Mouse (Mus musculus): ENCODE data around the gene Ccnd3. TPM values are rescaled to one million over a fixed set of nuclear protein-coding genes. Genes with fewer than 3 reads are reported as not detected.
A peak's percentile ranks its signal among the peaks of the same experiment; 100 is the strongest.

Gene Ccnd3
- polyA plus RNA-seq, 1 experiment from 2014 or later, result 402 TPM

DNA sequence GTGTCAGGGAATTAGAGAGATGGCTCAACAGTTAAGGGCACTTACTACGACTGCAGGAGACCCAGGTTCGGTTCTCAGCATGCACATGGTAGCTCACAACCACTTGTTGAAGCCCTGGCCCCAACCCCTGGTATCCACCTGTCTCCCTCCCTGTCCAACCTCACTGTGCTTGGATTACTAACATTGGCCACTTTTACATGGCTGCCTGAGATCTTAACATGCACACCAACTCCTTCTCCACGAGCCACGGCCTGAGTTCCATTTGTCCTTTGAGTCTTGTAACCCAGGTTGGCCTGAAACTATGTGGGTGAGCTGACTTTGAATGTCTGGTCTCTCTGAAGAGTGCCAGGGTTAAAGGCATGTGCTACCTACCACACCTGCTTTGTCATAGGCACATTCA lies 1.8 kb downstream of the Ccnd3 start:
- 79% methylated on average over 4 of the region's 4 CpGs for WGBS
- no peak for ATAC-seq (ENCODE audit: low FRiP score, low read depth)
- peaks cover 53% of the 10 kb centered on the region for H3K4me1 ChIP-seq

DNA sequence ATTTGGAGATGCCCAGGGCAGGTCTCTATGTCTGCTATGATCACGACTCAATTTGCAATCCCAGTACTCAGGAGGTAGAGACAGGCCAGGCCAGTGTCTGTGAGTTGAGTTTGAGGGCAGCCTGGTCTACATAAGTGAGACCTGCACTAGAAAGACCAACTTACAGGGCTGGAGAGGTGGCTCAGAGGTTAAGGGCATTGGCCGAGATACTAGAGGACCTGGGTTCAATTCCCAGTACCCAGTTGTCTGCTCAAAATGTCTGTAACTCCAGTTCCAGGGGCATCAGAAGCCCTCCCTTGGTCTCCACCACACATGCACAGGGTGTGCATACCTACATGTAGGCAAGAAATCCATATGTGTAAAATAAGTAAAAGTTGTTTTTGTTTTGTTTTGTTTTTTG lies 2.7 kb downstream of the Ccnd3 start:
- ATAC-seq (ENCODE audit: low FRiP score, low read depth), result no peak
- H3K4me2 ChIP-seq (replicated peaks), result peak overlapping the region; percentile 57
- 86% methylated on average over 2 of the region's 2 CpGs for WGBS
- H3K36me3 ChIP-seq, result no peaks in the 10 kb centered on the region
- no peak overlapping the region for H3K4me3 ChIP-seq
- no peak overlapping the region for H3K9ac ChIP-seq
- no peaks in the 10 kb centered on the region for H3K9me3 ChIP-seq
- H3K4me1 ChIP-seq, result peaks cover 57% of the 10 kb centered on the region
- H3K27ac ChIP-seq, result peak overlapping the region; percentile 91; the same call in 1 of the 2 replicates
- H3K27me3 ChIP-seq, result no peaks in the 10 kb centered on the region

More for the DNA sequence above, 1.8 kb downstream of the Ccnd3 start:
- H3K9ac ChIP-seq, result no peak overlapping the region
- no peaks in the 10 kb centered on the region for H3K27me3 ChIP-seq
- no peak overlapping the region for H3K27ac ChIP-seq
- H3K4me3 ChIP-seq, result no peak overlapping the region
- no peak overlapping the region for H3K4me2 ChIP-seq (replicated peaks)
- H3K9me3 ChIP-seq, result no peaks in the 10 kb centered on the region
- no peaks in the 10 kb centered on the region for H3K36me3 ChIP-seq

GRCm38 (mm10) chr17:47508012-47508608 lies 3.3 kb downstream of the Ccnd3 start:
- Histone ChIP-seq H3K4me1 (peaks cover 60% of the 10 kb centered on the region), H3K36me3 (no peaks in the 10 kb centered on the region), H3K9me3 (no peaks in the 10 kb centered on the region), H3K27me3 (no peaks in the 10 kb centered on the region), H3K4me3 (peak overlapping the region; percentile 22), H3K4me2 (replicated peaks) (peak overlapping the region; percentile 57), H3K9ac (no peak overlapping the region), H3K27ac (peak overlapping the region; percentile 91)
- ATAC-seq (ENCODE audit: low FRiP score, low read depth), result peak; percentile 72
- WGBS, result 26% methylated on average over 12 of the region's 12 CpGs

DNA sequence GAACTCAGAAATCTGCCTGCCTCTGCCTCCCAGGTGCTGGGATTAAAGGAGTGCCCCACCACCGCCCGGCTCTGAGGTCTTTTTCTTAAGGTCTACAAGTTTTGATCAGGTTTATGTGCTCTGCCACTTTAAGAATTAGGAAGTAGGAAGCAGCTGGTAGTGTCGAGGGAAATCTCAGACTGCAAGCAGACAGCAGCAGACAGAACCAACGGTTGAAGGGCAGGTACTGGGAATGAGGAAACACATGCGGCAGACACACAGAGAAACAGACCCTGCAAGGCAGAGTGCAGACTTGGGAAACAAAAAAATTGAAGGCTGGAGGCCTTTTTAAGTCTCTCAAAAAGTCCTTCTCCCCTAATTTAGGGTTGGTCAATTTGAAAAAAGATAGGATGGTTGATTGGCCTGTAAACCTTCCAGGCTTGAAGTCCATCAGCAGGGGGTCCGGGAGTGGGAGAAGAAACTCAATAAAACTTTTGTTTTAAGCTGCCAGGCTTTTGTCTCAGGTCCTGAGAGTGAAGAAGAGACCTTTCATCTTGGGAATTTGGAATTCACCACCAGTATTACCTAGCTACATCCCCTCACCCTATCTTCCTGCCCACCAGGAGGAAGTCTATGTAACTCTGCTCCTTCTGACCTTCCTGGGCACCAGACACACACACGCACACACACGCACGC lies 4.3 kb downstream of the Ccnd3 start:
- Histone ChIP-seq H3K4me1 (peaks cover 67% of the 10 kb centered on the region), H3K9ac (no peak overlapping the region), H3K4me2 (replicated peaks) (no peak overlapping the region), H3K27ac (no peak overlapping the region; the same call in 1 of the 2 replicates), H3K4me3 (no peak overlapping the region), H3K36me3 (no peaks in the 10 kb centered on the region), H3K27me3 (no peaks in the 10 kb centered on the region), H3K9me3 (no peaks in the 10 kb centered on the region)
- no peak for ATAC-seq (ENCODE audit: low FRiP score, low read depth)
- WGBS, result 52% methylated on average over 9 of the region's 9 CpGs

- Histone ChIP-seq H3K9ac (no peak overlapping the region; the same call in 1 of the 2 replicates), H3K4me2 (replicated peaks) (peak overlapping the region; percentile 54), H3K27ac (peak overlapping the region; percentile 71), H3K4me3 (peak overlapping the region; percentile 28), H3K27me3 (no peaks in the 10 kb centered on the region), H3K9me3 (no peaks in the 10 kb centered on the region), H3K36me3 (no peaks in the 10 kb centered on the region; the same call in 1 of the 2 replicates), H3K4me1 (peaks cover 46% of the 10 kb centered on the region)
- WGBS, result 11% methylated on average over 25 of the region's 25 CpGs
- ATAC-seq (ENCODE audit: low FRiP score, low read depth), result peak; percentile 90
Observed at GRCm38 (mm10) chr17:47511111-47512020, 6.5 kb downstream of the Ccnd3 start.

DNA sequence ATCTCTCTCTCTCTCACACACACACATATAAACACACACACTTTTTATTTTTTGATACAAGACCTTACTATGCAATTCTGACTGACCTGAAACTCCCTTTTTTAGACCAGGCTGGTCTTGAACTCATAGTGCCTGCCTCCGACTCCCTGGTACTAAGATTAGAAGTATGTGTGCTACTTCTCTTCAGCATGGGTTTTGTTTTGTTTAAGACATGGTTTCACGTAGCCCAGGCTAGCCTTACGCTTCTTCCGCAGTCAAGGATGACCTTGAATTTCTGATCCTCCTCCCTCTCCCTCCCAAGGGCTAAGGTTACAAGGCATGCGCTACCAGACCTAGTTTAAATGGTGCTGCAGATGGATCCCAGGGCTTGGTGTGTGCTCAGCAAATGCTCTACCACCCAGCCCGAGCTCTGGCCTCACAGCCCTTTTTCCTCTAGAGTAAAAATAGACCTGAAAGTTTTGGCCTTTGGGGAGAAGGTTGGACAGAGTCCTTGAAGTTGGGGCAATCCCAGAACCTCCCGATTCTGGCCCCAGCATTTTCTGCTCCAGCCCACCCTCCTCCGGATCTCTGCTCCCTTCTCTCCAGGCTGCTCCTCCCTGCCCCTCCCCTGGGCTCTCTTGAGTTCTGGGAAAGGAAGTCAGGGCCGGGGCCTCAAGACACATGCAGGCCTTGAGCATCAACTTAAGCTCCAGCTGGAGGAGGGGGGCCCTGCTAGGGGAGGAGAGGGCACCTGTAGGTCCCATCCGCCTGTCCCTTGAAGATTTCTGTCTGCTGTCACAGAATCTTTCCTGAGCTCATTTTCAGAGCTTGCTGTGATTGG lies 8.3 kb downstream of the Ccnd3 start:
- 61% methylated on average over 10 of the region's 10 CpGs for WGBS
- Histone ChIP-seq H3K9ac (0 out of 2 replicates have a peak overlapping the region, but pooled peaks have one; percentile 19), H3K27me3 (no peaks in the 10 kb centered on the region), H3K27ac (peak overlapping the region; percentile 10; the same call in 1 of the 2 replicates), H3K4me3 (no peak overlapping the region), H3K4me1 (peaks cover 45% of the 10 kb centered on the region), H3K4me2 (replicated peaks) (no peak overlapping the region), H3K36me3 (no peaks in the 10 kb centered on the region; the same call in 1 of the 2 replicates), H3K9me3 (no peaks in the 10 kb centered on the region)
- ATAC-seq (ENCODE audit: low FRiP score, low read depth), result no peak

GRCm38 (mm10) chr17:47515180-47515844 lies 10.5 kb downstream of the Ccnd3 start:
- no peaks in the 10 kb centered on the region for H3K9me3 ChIP-seq
- H3K27me3 ChIP-seq, result no peaks in the 10 kb centered on the region
- H3K4me2 ChIP-seq (replicated peaks), result no peak overlapping the region
- no peak for ATAC-seq (ENCODE audit: low FRiP score, low read depth)
- 80% methylated on average over 7 of the region's 7 CpGs for WGBS
- H3K9ac ChIP-seq, result no peak overlapping the region
- no peaks in the 10 kb centered on the region; the same call in 1 of the 2 replicates for H3K36me3 ChIP-seq
- no peak overlapping the region for H3K4me3 ChIP-seq
- no peak overlapping the region for H3K27ac ChIP-seq
- H3K4me1 ChIP-seq, result peaks cover 47% of the 10 kb centered on the region

DNA sequence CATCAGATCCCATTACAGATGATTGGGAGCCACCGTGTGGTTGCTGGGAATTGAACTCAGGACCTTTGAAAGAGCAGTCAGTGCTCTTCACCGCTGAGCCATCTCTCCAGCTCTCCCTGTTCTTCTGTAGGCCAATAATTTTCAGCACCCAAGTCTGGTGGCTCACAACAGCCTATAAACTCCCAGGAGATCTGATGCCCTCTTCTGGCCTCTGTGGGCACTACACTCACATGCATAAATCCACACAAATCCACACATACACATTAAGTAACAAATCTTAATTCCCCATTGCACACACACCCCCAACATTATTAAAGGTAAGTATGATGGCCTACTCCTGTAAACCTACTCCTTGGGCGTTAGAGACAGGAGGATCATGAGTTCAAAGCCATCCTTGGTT lies 11.4 kb downstream of the Ccnd3 start:
- no peak overlapping the region for H3K9ac ChIP-seq
- no peaks in the 10 kb centered on the region for H3K9me3 ChIP-seq
- H3K4me2 ChIP-seq (replicated peaks), result no peak overlapping the region
- H3K27me3 ChIP-seq, result no peaks in the 10 kb centered on the region
- 92% methylated on average over 3 of the region's 3 CpGs for WGBS
- peaks cover 42% of the 10 kb centered on the region for H3K4me1 ChIP-seq
- H3K36me3 ChIP-seq, result no peaks in the 10 kb centered on the region; the same call in 1 of the 2 replicates
- no peak for ATAC-seq (ENCODE audit: low FRiP score, low read depth)
- no peak overlapping the region for H3K27ac ChIP-seq
- no peak overlapping the region for H3K4me3 ChIP-seq

DNA sequence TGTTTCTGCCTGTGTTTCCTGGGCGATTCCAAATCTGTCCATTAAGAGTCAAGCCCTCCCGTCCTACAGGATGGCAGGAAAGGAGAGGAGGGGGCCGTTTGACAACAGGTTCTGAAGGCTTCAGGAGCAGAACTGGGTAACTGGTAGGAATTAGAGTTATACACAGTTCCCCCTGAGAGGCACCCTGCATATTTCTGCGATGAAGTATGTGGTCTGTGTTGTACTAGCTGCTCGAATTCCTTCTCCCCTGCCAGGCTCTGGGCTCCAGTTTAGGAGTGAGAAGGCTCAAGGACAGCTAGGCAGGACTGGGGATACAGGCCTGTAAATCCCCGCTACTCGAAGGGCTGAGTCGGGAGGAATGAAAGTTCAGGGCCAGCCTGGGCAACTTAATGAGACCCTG lies 13.4 kb downstream of the Ccnd3 start:
- Histone ChIP-seq H3K36me3 (no peaks in the 10 kb centered on the region; the same call in 1 of the 2 replicates), H3K4me3 (peak overlapping the region; percentile 4; the same call in 1 of the 2 replicates), H3K27me3 (no peaks in the 10 kb centered on the region), H3K27ac (peak overlapping the region; percentile 96), H3K4me2 (replicated peaks) (peak overlapping the region; percentile 47), H3K4me1 (peaks cover 50% of the 10 kb centered on the region), H3K9ac (peak overlapping the region; percentile 48; the same call in 1 of the 2 replicates), H3K9me3 (no peaks in the 10 kb centered on the region)
- WGBS, result 13% methylated on average over 8 of the region's 8 CpGs
- peak; percentile 64 for ATAC-seq (ENCODE audit: low FRiP score, low read depth)

- H3K4me1 ChIP-seq, result peaks cover 53% of the 10 kb centered on the region
- H3K4me3 ChIP-seq, result peak overlapping the region; percentile 15
- peak overlapping the region; percentile 43 for H3K9ac ChIP-seq
- no peaks in the 10 kb centered on the region for H3K36me3 ChIP-seq
- peak overlapping the region; percentile 93 for H3K27ac ChIP-seq
- 3% methylated on average over 17 of the region's 17 CpGs for WGBS
- H3K9me3 ChIP-seq, result no peaks in the 10 kb centered on the region
- peak; percentile 86 for ATAC-seq (ENCODE audit: low FRiP score, low read depth)
- H3K4me2 ChIP-seq (replicated peaks), result peak overlapping the region; percentile 52
- H3K27me3 ChIP-seq, result no peaks in the 10 kb centered on the region
Observed at GRCm38 (mm10) chr17:47521551-47522258, 16.9 kb downstream of the Ccnd3 start.

Data from limb, embryonic 13.5 days (tissue).